Mouse (Mus musculus) heart, embryonic 14.5 days (tissue): Measurements from ENCODE around the gene Mfsd4b1. TPM values are rescaled to one million over a fixed set of nuclear protein-coding genes. Genes with fewer than 3 reads are reported as not detected.

ENCODE experiments used
- ATAC-seq: fragments of 200-750 bp; cut with Nextera tagmentation; 2 replicates; pipeline ENCODE4 v1.8.0; 2017; ENCODE audit warnings: low read depth, moderate TSS enrichment; ENCODE audit not compliant: insufficient number of reproducible peaks, insufficient read depth, low FRiP score
- H3K27ac ChIP-seq, 2 experiments: fragments of 200-500 bp in 1 of 2; fragments of 300-500 bp in 1 of 2; sonication (generic) in 1 of 2; replicated peaks in 1 of 2; 2 replicates each; pipeline ENCODE4 v1.5.1; 2012 to 2014; ENCODE audit warnings: low read depth in 2 of 2, low read length in 2 of 2, control low read depth in 1 of 2, mild to moderate bottlenecking in 1 of 2, mixed read lengths in 1 of 2; ENCODE audit not compliant: control insufficient read depth in 1 of 2, insufficient read depth in 1 of 2
- H3K27me3 ChIP-seq: fragments of 300-500 bp; sonication (generic); 2 replicates; pipeline ENCODE4 v1.6.1; 2014; ENCODE audit warnings: mild to moderate bottlenecking, low read length, control low read depth; ENCODE audit not compliant: control insufficient read depth, insufficient read depth
- H3K36me3 ChIP-seq: fragments of 300-500 bp; sonication (generic); 2 replicates; pipeline ENCODE4 v1.6.1; 2014; ENCODE audit warnings: mild to moderate bottlenecking, control low read depth, low read length, mixed read lengths; ENCODE audit not compliant: control insufficient read depth, insufficient read depth
- H3K4me1 ChIP-seq, 2 experiments: fragments of 200-500 bp in 1 of 2; fragments of 300-500 bp in 1 of 2; sonication (generic) in 1 of 2; 2 replicates each; pipeline ENCODE4 v1.6.1; 2012 to 2014; ENCODE audit warnings: low read length in 2 of 2, control low read depth in 1 of 2, mixed read lengths in 1 of 2; ENCODE audit not compliant: control insufficient read depth in 2 of 2, insufficient read depth in 2 of 2
- H3K4me2 ChIP-seq: fragments of 300-500 bp; sonication (generic); 2 replicates; pipeline ENCODE4 v1.6.1; 2014; ENCODE audit warnings: mild to moderate bottlenecking, low read length
- H3K4me3 ChIP-seq, 2 experiments: fragments of 200-500 bp in 1 of 2; fragments of 300-500 bp in 1 of 2; sonication (generic) in 1 of 2; 2 replicates each; pipeline ENCODE4 v1.5.1; 2012 to 2014; ENCODE audit warnings: low read length in 2 of 2, mild to moderate bottlenecking in 2 of 2, control low read depth in 1 of 2, low read depth in 1 of 2, moderate library complexity in 1 of 2; ENCODE audit not compliant: control insufficient read depth in 1 of 2, insufficient read depth in 1 of 2
- H3K9ac ChIP-seq: fragments of 300-500 bp; sonication (generic); 2 replicates; pipeline ENCODE4 v1.6.1; 2014; ENCODE audit warnings: mild to moderate bottlenecking, low read length
- H3K9me3 ChIP-seq: fragments of 300-500 bp; sonication (generic); 2 replicates; pipeline ENCODE4 v1.6.1; 2016; ENCODE audit warnings: low read length, control low read depth; ENCODE audit not compliant: control insufficient read depth
- WGBS: fragments of 180-500 bp; shearing (Covaris S2); extraction: QIAGEN DNeasy Blood & Tissue Kit; methylation state at CpG from one replicate; pipeline ENCODE4 v1.1.7; 2014; 5-methylcytosine and 5-hydroxymethylcytosine counted together
- polyA plus RNA-seq: library from polyadenylated mRNA; unstranded; fragments of >200 nt; fragmentation: Nextera tagmentation; extraction: Ambion mirVana; gene quantifications from 2 replicates; pipeline ENCODE4 v1.2.1, GENCODE M21; 2014

Mfsd4b1 gene
- polyA plus RNA-seq, 1 experiment from 2014 or later = 0.58 TPM

- 87% methylated on average over 4 of the region's 4 CpGs for WGBS
- Histone ChIP-seq H3K4me3 (no peak overlapping the region), H3K27me3 (no peaks in the 10 kb centered on the region), H3K9me3 (no peaks in the 10 kb centered on the region), H3K4me2 (no peak overlapping the region), H3K27ac (no peak overlapping the region), H3K4me1 (no peaks in the 10 kb centered on the region), H3K9ac (no peak overlapping the region), H3K36me3 (peaks cover 8% of the 10 kb centered on the region; the same call in 1 of the 2 replicates)
- no peak for ATAC-seq
Observed at GRCm38 (mm10) chr10:40053896-40054295, 28.8 kb upstream of the Mfsd4b1 start.

DNA sequence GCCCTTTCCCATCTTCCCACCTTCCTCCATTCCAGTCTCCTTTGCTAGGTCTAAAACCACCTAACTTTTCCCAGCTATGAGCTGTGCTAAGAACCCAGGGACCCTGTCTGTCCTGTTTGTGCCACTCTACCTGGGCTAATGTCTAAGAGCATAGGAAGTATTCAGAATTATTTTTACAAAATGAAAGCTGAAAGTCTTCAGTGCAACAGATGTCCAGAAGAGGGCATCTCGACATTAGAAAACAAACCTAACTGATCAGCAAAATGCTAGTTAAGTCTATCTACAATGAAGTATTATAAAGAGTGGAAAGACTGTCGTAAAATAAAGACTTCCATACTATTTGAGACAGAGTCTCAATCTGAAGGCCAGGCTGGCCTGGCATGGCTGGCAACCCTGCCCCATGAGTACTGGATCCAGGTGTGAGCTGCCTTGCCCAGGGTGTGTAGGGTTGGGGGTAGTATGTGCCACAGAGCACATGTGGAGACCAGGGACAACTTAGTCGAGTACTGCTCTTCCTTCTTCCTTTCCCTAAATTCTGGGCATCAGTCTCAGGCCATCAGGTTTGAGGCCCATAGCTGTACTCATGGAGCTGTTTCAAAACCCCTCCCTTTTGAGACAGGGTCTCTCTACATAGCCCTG, 28.3 kb upstream of the Mfsd4b1 start:
- H3K4me3 ChIP-seq = no peak overlapping the region
- 60% methylated on average over 3 of the region's 3 CpGs for WGBS
- no peak overlapping the region for H3K27ac ChIP-seq
- no peak overlapping the region for H3K9ac ChIP-seq
- H3K4me1 ChIP-seq = no peaks in the 10 kb centered on the region
- H3K4me2 ChIP-seq = no peak overlapping the region
- no peaks in the 10 kb centered on the region for H3K27me3 ChIP-seq
- H3K36me3 ChIP-seq = peaks cover 8% of the 10 kb centered on the region; the same call in 1 of the 2 replicates
- ATAC-seq = no peak
- H3K9me3 ChIP-seq = no peaks in the 10 kb centered on the region

- Histone ChIP-seq H3K27me3 (no peaks in the 10 kb centered on the region), H3K4me1 (no peaks in the 10 kb centered on the region), H3K4me2 (no peak overlapping the region), H3K4me3 (no peak overlapping the region), H3K27ac (no peak overlapping the region), H3K9me3 (no peaks in the 10 kb centered on the region), H3K36me3 (peaks cover 8% of the 10 kb centered on the region; the same call in 1 of the 2 replicates), H3K9ac (no peak overlapping the region)
- no peak for ATAC-seq
- WGBS = 75% methylated on average over 3 of the region's 3 CpGs
Observed at GRCm38 (mm10) chr10:40051997-40052396, 26.9 kb upstream of the Mfsd4b1 start.

DNA sequence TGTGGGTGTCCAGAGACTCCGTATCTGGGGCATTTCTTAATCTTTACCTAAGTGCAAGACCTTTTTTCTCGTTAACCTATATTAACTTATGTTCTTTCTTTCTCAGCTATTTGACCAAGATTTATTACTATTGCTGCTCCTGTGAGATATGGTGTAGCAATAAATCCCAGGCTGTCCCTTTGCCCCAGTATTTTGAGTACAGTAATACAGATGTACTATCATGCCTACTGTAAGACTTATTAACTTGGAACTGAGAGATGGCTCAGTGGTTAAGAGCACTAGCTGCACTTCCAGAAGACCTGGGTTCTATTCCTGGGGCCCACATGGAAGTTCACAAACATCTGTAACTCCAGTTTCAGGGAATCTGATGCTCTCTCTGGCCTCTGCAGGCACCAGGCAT, 25.7 kb upstream of the Mfsd4b1 start:
- Histone ChIP-seq H3K9me3 (no peaks in the 10 kb centered on the region), H3K4me3 (no peak overlapping the region), H3K27ac (no peak overlapping the region), H3K9ac (no peak overlapping the region), H3K4me2 (no peak overlapping the region), H3K36me3 (peaks cover 8% of the 10 kb centered on the region; the same call in 1 of the 2 replicates), H3K27me3 (no peaks in the 10 kb centered on the region), H3K4me1 (no peaks in the 10 kb centered on the region)
- ATAC-seq = no peak
- 96% methylated on average over 2 of the region's 2 CpGs for WGBS

GRCm38 (mm10) chr10:40041339-40041738, 16.3 kb upstream of the Mfsd4b1 start:
- H3K9ac ChIP-seq = no peak overlapping the region
- no peak overlapping the region for H3K4me3 ChIP-seq
- H3K9me3 ChIP-seq = no peaks in the 10 kb centered on the region
- H3K27ac ChIP-seq = no peak overlapping the region
- no peak overlapping the region for H3K4me2 ChIP-seq
- peaks cover 6% of the 10 kb centered on the region for H3K36me3 ChIP-seq
- ATAC-seq = no peak
- no peaks in the 10 kb centered on the region for H3K27me3 ChIP-seq
- H3K4me1 ChIP-seq = no peaks in the 10 kb centered on the region
- WGBS = 35% methylated on average over 4 of the region's 4 CpGs

DNA sequence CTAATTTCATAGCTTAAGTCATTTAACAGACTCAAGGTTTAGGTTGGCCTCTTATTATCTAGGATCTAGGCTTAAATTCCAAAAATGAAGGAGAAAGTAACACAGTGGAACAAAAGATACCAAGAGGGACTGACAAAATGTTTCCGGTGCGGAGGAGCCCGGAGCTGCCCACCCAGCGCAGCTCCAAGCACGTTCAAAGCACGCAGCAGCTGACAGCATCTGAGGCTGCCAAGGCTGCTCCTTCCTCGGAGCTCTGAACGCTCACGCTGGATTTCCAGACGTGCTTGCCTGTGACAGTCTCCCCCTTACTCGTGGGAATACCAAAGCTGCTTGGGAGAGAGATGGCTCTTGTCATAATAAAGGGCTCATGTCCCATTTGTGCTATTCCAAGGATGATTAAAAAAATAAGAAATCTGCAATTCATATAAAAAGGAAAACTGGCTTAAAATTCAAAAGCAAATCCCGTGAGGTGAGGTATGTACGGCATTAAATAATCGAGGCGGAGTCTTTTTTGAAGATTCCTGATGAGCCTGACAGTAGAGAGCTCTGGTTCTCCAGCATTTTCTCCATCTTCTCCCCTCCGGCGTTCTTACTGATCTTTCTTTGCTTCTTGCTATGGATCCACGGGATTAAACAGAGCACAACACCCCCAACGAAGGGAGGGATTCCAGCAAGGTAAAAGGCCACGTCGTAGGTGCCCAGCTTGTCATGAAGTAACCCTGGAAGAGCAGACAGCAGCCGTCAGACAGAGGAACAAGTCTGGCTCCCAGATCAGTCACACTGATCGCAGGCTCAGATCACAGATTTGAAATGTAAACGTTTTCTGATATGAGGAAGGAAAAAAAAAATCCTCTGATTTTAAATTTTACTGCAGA, 11.9 kb upstream of the Mfsd4b1 start:
- Histone ChIP-seq H3K27me3 (no peaks in the 10 kb centered on the region), H3K4me1 (no peaks in the 10 kb centered on the region), H3K36me3 (peaks cover 9% of the 10 kb centered on the region), H3K9ac (no peak overlapping the region), H3K4me3 (no peak overlapping the region), H3K9me3 (no peaks in the 10 kb centered on the region), H3K4me2 (no peak overlapping the region), H3K27ac (no peak overlapping the region)
- ATAC-seq = no peak
- 67% methylated on average over 24 of the region's 24 CpGs for WGBS

DNA sequence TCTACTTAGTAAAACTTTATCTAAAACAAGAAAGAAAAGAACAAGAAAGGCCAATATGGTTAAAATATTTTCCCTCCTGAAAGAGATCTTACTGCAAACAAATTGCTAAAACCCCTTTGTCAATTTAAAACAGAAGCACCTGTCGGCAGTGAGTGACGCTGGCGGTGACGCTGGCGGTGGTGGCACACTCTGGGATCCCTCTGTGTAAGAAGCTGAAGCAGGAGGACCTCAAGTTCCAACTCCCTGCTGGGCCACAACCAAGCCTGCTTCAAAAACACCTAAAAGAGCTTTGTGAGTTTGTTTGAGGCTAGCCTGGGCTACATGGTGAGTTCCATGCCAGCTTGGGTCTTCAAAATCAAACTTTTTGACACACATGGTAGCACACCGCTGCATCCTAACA, 9.9 kb upstream of the Mfsd4b1 start:
- H3K4me3 ChIP-seq = no peak overlapping the region
- H3K9ac ChIP-seq = no peak overlapping the region
- H3K36me3 ChIP-seq = peaks cover 9% of the 10 kb centered on the region
- 96% methylated on average over 6 of the region's 6 CpGs for WGBS
- H3K9me3 ChIP-seq = no peaks in the 10 kb centered on the region
- H3K4me2 ChIP-seq = no peak overlapping the region
- no peak overlapping the region for H3K27ac ChIP-seq
- ATAC-seq = no peak
- H3K4me1 ChIP-seq = no peaks in the 10 kb centered on the region
- H3K27me3 ChIP-seq = no peaks in the 10 kb centered on the region
